Mouse (Mus musculus): Measurements from ENCODE around the gene Leprot. TPM values are rescaled to one million over a fixed set of nuclear protein-coding genes. Genes with fewer than 3 reads are reported as not detected.

The Leprot gene
- polyA plus RNA-seq, 1 experiment, result 43.1 TPM

GRCm38 (mm10) chr4:101654788-101655414 lies 7.4 kb downstream of the Leprot start:
- Histone ChIP-seq H3K36me3 (ENCODE audit: control insufficient read depth, insufficient read depth) (peaks cover 5% of the 10 kb centered on the region), H3K4me3 (no peak overlapping the region)
- TF ChIP-seq TCF3 (IDR thresholded peaks at IDR 0.05; ENCODE audit: insufficient read length, low read depth), result no peak
- no peak for TF ChIP-seq MYOG (IDR thresholded peaks at IDR 0.05; ENCODE audit: control insufficient read depth in 1 of 3, insufficient read depth in 1 of 3, insufficient read length in 2 of 3, low read depth in 2 of 3)
- TF ChIP-seq SRF (IDR thresholded peaks at IDR 0.05; ENCODE audit: control insufficient read depth, insufficient read length, low read depth), result no peak
- no peak for TF ChIP-seq MAX (IDR thresholded peaks at IDR 0.05; ENCODE audit: low read depth)

DNA sequence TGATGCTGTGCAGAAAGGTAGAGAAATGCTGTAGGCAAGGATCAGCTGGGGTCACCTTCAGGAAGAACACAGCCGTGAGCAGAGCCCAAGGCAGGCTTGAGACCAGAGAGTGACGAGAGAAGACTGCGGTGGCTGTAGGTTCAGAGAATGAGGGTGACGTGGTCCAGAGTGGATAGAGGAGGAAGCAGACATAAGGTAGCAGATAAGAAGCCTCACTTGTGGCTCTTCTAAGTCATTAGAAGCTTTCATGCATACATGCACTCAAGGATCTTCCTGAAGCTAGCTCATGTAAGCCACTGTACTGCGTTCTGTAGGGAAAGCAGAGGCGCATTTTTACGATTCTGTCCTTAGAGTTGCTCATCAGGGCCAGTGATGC lies 7.9 kb downstream of the Leprot start:
- TF ChIP-seq MYOG (IDR thresholded peaks at IDR 0.05; ENCODE audit: control insufficient read depth in 1 of 3, insufficient read depth in 1 of 3, insufficient read length in 2 of 3, low read depth in 2 of 3) (no peak), REST (IDR thresholded peaks at IDR 0.05; ENCODE audit: insufficient read depth, insufficient read length) (no peak), CEBPB (IDR thresholded peaks at IDR 0.05; ENCODE audit: insufficient read depth, poor library complexity, severe bottlenecking) (no peak)
- H3ac ChIP-seq (ENCODE audit: control insufficient read depth, insufficient read length), result no peak overlapping the region
- H3K4me2 ChIP-seq (ENCODE audit: low read depth), result no peak overlapping the region
- H3K36me3 ChIP-seq (ENCODE audit: control insufficient read depth, insufficient read depth), result peaks cover 5% of the 10 kb centered on the region
- H3K79me2 ChIP-seq (ENCODE audit: control insufficient read depth, insufficient read depth), result peaks cover 1% of the 10 kb centered on the region
- H3K27me3 ChIP-seq (ENCODE audit: control insufficient read depth, insufficient read depth, insufficient read length), result no peaks in the 10 kb centered on the region
- H3K4me3 ChIP-seq, result no peak overlapping the region

More at GRCm38 (mm10) chr4:101654788-101655414, 7.4 kb downstream of the Leprot start:
- Histone ChIP-seq H3K4me2 (ENCODE audit: low read depth) (no peak overlapping the region), H3ac (ENCODE audit: control insufficient read depth, insufficient read length) (no peak overlapping the region), H3K79me2 (ENCODE audit: control insufficient read depth, insufficient read depth) (peaks cover 6% of the 10 kb centered on the region), H3K27me3 (ENCODE audit: control insufficient read depth, insufficient read depth, insufficient read length) (no peaks in the 10 kb centered on the region)

DNA sequence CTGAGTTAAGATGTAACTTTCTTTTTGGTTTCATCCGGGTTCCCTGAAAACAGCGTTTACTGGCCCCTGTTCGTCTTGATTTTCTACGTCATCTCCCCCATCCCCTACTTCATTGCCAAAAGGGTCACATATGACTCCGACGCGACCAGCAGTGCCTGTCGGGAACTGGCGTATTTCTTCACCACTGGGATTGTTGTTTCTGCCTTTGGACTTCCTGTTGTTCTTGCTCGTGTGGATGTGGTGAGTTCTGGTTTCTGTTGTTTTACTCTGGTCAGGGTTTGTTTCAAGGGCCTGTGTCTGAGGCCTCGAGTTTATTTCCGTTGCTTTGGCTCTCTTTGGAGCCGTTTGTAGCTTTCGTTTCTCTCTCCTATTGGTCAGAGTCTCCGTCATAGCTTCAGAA lies 8.5 kb downstream of the Leprot start:
- H3K27me3 ChIP-seq (ENCODE audit: control insufficient read depth, insufficient read depth, insufficient read length), result no peaks in the 10 kb centered on the region
- H3K4me2 ChIP-seq (ENCODE audit: low read depth), result no peak overlapping the region
- H3K4me3 ChIP-seq, result no peak overlapping the region
- no peak overlapping the region for H3ac ChIP-seq (ENCODE audit: control insufficient read depth, insufficient read length)
- no peak for TF ChIP-seq MAX (IDR thresholded peaks at IDR 0.05; ENCODE audit: low read depth)
- TF ChIP-seq POLR2AphosphoS2 (IDR thresholded peaks at IDR 0.05; ENCODE audit: insufficient read length, low read depth), result no peak
- TF ChIP-seq MYOD1 (IDR thresholded peaks at IDR 0.05; ENCODE audit: control insufficient read depth in 1 of 3, insufficient read length in 2 of 3, low read depth in 2 of 3), result no peak
- TF ChIP-seq CEBPB (IDR thresholded peaks at IDR 0.05; ENCODE audit: insufficient read depth, poor library complexity, severe bottlenecking), result no peak
- no peak for TF ChIP-seq POLR2A (IDR thresholded peaks at IDR 0.05; ENCODE audit: insufficient read length, low read depth)
- TF ChIP-seq TCF12 (IDR thresholded peaks at IDR 0.05; ENCODE audit: insufficient read depth, poor library complexity, severe bottlenecking), result no peak
- no peak for TF ChIP-seq MYOG (IDR thresholded peaks at IDR 0.05; ENCODE audit: control insufficient read depth in 1 of 3, insufficient read depth in 1 of 3, insufficient read length in 2 of 3, low read depth in 2 of 3)
- no peak for TF ChIP-seq REST (IDR thresholded peaks at IDR 0.05; ENCODE audit: insufficient read depth, insufficient read length)
- no peak for TF ChIP-seq TCF3 (IDR thresholded peaks at IDR 0.05; ENCODE audit: insufficient read length, low read depth)
- no peak for TF ChIP-seq E2F4 (IDR thresholded peaks at IDR 0.05; ENCODE audit: insufficient read depth)
- peaks cover 8% of the 10 kb centered on the region for H3K36me3 ChIP-seq (ENCODE audit: control insufficient read depth, insufficient read depth)
- H3K79me2 ChIP-seq (ENCODE audit: control insufficient read depth, insufficient read depth), result no peaks in the 10 kb centered on the region

- H3ac ChIP-seq (ENCODE audit: control insufficient read depth, insufficient read length), result no peak overlapping the region
- no peaks in the 10 kb centered on the region for H3K79me2 ChIP-seq (ENCODE audit: control insufficient read depth, insufficient read depth)
- H3K27me3 ChIP-seq (ENCODE audit: control insufficient read depth, insufficient read depth, insufficient read length), result no peaks in the 10 kb centered on the region
- no peak for TF ChIP-seq SRF (IDR thresholded peaks at IDR 0.05; ENCODE audit: control insufficient read depth, insufficient read length, low read depth)
- TF ChIP-seq MAX (IDR thresholded peaks at IDR 0.05; ENCODE audit: low read depth), result no peak
- TF ChIP-seq TCF12 (IDR thresholded peaks at IDR 0.05; ENCODE audit: insufficient read depth, poor library complexity, severe bottlenecking), result no peak
- no peak for TF ChIP-seq CEBPB (IDR thresholded peaks at IDR 0.05; ENCODE audit: insufficient read depth, poor library complexity, severe bottlenecking)
- no peak for TF ChIP-seq MYOG (IDR thresholded peaks at IDR 0.05; ENCODE audit: control insufficient read depth in 1 of 3, insufficient read depth in 1 of 3, insufficient read length in 2 of 3, low read depth in 2 of 3)
- H3K4me3 ChIP-seq, result no peak overlapping the region
- no peak overlapping the region for H3K4me2 ChIP-seq (ENCODE audit: low read depth)
- peaks cover 12% of the 10 kb centered on the region for H3K36me3 ChIP-seq (ENCODE audit: control insufficient read depth, insufficient read depth)
Observed at GRCm38 (mm10) chr4:101656956-101657570, 9.5 kb downstream of the Leprot start.

GRCm38 (mm10) chr4:101664160-101664750 lies 16.7 kb downstream of the Leprot start:
- TF ChIP-seq SRF (IDR thresholded peaks at IDR 0.05; ENCODE audit: control insufficient read depth, insufficient read length, low read depth) (no peak), CEBPB (IDR thresholded peaks at IDR 0.05; ENCODE audit: insufficient read depth, poor library complexity, severe bottlenecking) (no peak), TCF12 (IDR thresholded peaks at IDR 0.05; ENCODE audit: insufficient read depth, poor library complexity, severe bottlenecking) (no peak), POLR2A (IDR thresholded peaks at IDR 0.05; ENCODE audit: insufficient read length, low read depth) (no peak), POLR2AphosphoS2 (IDR thresholded peaks at IDR 0.05; ENCODE audit: insufficient read length, low read depth) (no peak), MYOD1 (IDR thresholded peaks at IDR 0.05; ENCODE audit: control insufficient read depth in 1 of 3, insufficient read length in 2 of 3, low read depth in 2 of 3) (no peak), TCF3 (IDR thresholded peaks at IDR 0.05; ENCODE audit: insufficient read length, low read depth) (no peak), REST (IDR thresholded peaks at IDR 0.05; ENCODE audit: insufficient read depth, insufficient read length) (no peak), MYOG (IDR thresholded peaks at IDR 0.05; ENCODE audit: control insufficient read depth in 1 of 3, insufficient read depth in 1 of 3, insufficient read length in 2 of 3, low read depth in 2 of 3) (no peak), MAX (IDR thresholded peaks at IDR 0.05; ENCODE audit: low read depth) (no peak), E2F4 (IDR thresholded peaks at IDR 0.05; ENCODE audit: insufficient read depth) (no peak), USF1 (IDR thresholded peaks at IDR 0.05; ENCODE audit: low read depth) (no peak)
- no peaks in the 10 kb centered on the region for H3K27me3 ChIP-seq (ENCODE audit: control insufficient read depth, insufficient read depth, insufficient read length)

More at GRCm38 (mm10) chr4:101664160-101664750, 16.7 kb downstream of the Leprot start:
- Histone ChIP-seq H3K36me3 (ENCODE audit: control insufficient read depth, insufficient read depth) (peaks cover 10% of the 10 kb centered on the region), H3K79me2 (ENCODE audit: control insufficient read depth, insufficient read depth) (no peaks in the 10 kb centered on the region), H3K4me3 (no peak overlapping the region), H3ac (ENCODE audit: control insufficient read depth, insufficient read length) (no peak overlapping the region), H3K4me2 (ENCODE audit: low read depth) (no peak overlapping the region)
